Mouse (Mus musculus) midbrain, embryonic 15.5 days (tissue): ENCODE measurements around the gene Bcl2a1c. TPM values are rescaled to one million over a fixed set of nuclear protein-coding genes. Genes with fewer than 3 reads are reported as not detected.
"Not testable (repeated sequence)": the region's sequence is repeated elsewhere in the genome, so short reads cannot be mapped to it uniquely, and the experiment has no call there.

Experiments
- ATAC-seq: fragments of 200-750 bp; cut with Nextera tagmentation; replicated peaks from 2 replicates; pipeline ENCODE4 v1.8.0; 2017; ENCODE audit warnings: moderate TSS enrichment
- H3K27ac ChIP-seq: fragments of 300-500 bp; sonication (generic); 2 replicates; pipeline ENCODE4 v1.5.1; 2015; ENCODE audit warnings: mild to moderate bottlenecking, inconsistent platforms
- H3K27me3 ChIP-seq: fragments of 300-500 bp; sonication (generic); replicated peaks from 2 replicates; pipeline ENCODE4 v1.6.1; 2015; ENCODE audit warnings: inconsistent platforms
- H3K36me3 ChIP-seq: fragments of 300-500 bp; sonication (generic); replicated peaks from 2 replicates; pipeline ENCODE4 v1.6.1; 2015; ENCODE audit warnings: inconsistent platforms
- H3K4me1 ChIP-seq: fragments of 300-500 bp; sonication (generic); 2 replicates; pipeline ENCODE4 v1.6.1; 2015; ENCODE audit warnings: inconsistent platforms
- H3K4me2 ChIP-seq: fragments of 300-500 bp; sonication (generic); 2 replicates; pipeline ENCODE4 v1.6.1; 2015; ENCODE audit warnings: inconsistent platforms, mild to moderate bottlenecking, moderate library complexity
- H3K4me3 ChIP-seq: fragments of 300-500 bp; sonication (generic); 2 replicates; pipeline ENCODE4 v1.5.1; 2015; ENCODE audit warnings: mild to moderate bottlenecking, inconsistent platforms
- H3K9ac ChIP-seq: fragments of 300-500 bp; sonication (generic); 2 replicates; pipeline ENCODE4 v1.6.1; 2015; ENCODE audit warnings: mild to moderate bottlenecking, inconsistent platforms
- H3K9me3 ChIP-seq: fragments of 300-500 bp; sonication (generic); 2 replicates; pipeline ENCODE4 v1.6.1; 2016; ENCODE audit warnings: inconsistent platforms
- WGBS: fragments of 180-500 bp; shearing (Covaris S2); methylation state at CpG from one replicate; pipeline ENCODE4 v1.1.7; 2015; ENCODE audit warnings: mixed read lengths; 5-methylcytosine and 5-hydroxymethylcytosine counted together
- polyA plus RNA-seq: library from polyadenylated mRNA; unstranded; fragments of >200 nt; fragmentation: Nextera tagmentation; extraction: Ambion mirVana; gene quantifications from 2 replicates; pipeline ENCODE4 v1.2.1, GENCODE M21; 2015

Bcl2a1c gene
- not detected in 2 replicates for polyA plus RNA-seq

- H3K4me2 ChIP-seq, H3K9ac ChIP-seq, H3K4me1 ChIP-seq, H3K4me3 ChIP-seq, H3K9me3 ChIP-seq, ATAC-seq, H3K27me3 ChIP-seq, H3K27ac ChIP-seq, H3K36me3 ChIP-seq: not testable (repeated sequence)
- WGBS: 83% methylated on average over 9 of the region's 9 CpGs
These were observed at the start of gene Bcl2a1c for GRCm38 (mm10) chr9:114329855-114330254. Gene Bcl2a1c, plus strand, starts transcription at chr9:114330135.

GRCm38 (mm10) chr9:114305957-114306356 lies 24.0 kb upstream of the Bcl2a1c start:
- H3K36me3 ChIP-seq, H3K4me3 ChIP-seq, H3K9ac ChIP-seq, H3K4me1 ChIP-seq, H3K4me2 ChIP-seq, H3K9me3 ChIP-seq, H3K27ac ChIP-seq, H3K27me3 ChIP-seq, ATAC-seq: not testable (repeated sequence)

- not testable (repeated sequence) for ATAC-seq, H3K9ac ChIP-seq, H3K27ac ChIP-seq, H3K36me3 ChIP-seq, H3K4me3 ChIP-seq, H3K27me3 ChIP-seq, H3K4me1 ChIP-seq, H3K9me3 ChIP-seq, H3K4me2 ChIP-seq
- WGBS: 73% methylated on average over 2 of the region's 2 CpGs
These were observed 18.2 kb upstream of the Bcl2a1c start for GRCm38 (mm10) chr9:114311752-114312151.

- Histone ChIP-seq H3K9me3 (no peaks in the 10 kb centered on the region), H3K27me3 (no peaks in the 10 kb centered on the region), H3K4me3 (no peak overlapping the region), H3K27ac (no peak overlapping the region), H3K36me3 (no peaks in the 10 kb centered on the region), H3K4me2 (no peak overlapping the region), H3K9ac (no peak overlapping the region), H3K4me1 (no peaks in the 10 kb centered on the region)
- WGBS: 6% methylated on average over 2 of the region's 2 CpGs
- ATAC-seq: no peak
These were observed 11.9 kb upstream of the Bcl2a1c start for GRCm38 (mm10) chr9:114318021-114318420.

GRCm38 (mm10) chr9:114326011-114326748 lies 3.8 kb upstream of the Bcl2a1c start:
- Histone ChIP-seq H3K36me3 (no peaks in the 10 kb centered on the region), H3K4me2 (no peak overlapping the region), H3K27me3 (no peaks in the 10 kb centered on the region), H3K4me1 (no peaks in the 10 kb centered on the region), H3K4me3 (no peak overlapping the region), H3K27ac (no peak overlapping the region), H3K9ac (no peak overlapping the region), H3K9me3 (no peaks in the 10 kb centered on the region)
- ATAC-seq: no peak
- WGBS: 78% methylated on average over 3 of the region's 3 CpGs

- not testable (repeated sequence) for H3K36me3 ChIP-seq, H3K4me1 ChIP-seq, H3K4me3 ChIP-seq, H3K4me2 ChIP-seq, H3K9me3 ChIP-seq, ATAC-seq, H3K27ac ChIP-seq, H3K9ac ChIP-seq, H3K27me3 ChIP-seq
These were observed 1.6 kb upstream of the Bcl2a1c start for GRCm38 (mm10) chr9:114328332-114328731.

GRCm38 (mm10) chr9:114367783-114368470 lies 38.0 kb downstream of the Bcl2a1c start:
- Histone ChIP-seq H3K9ac (peak overlapping the region; percentile 59), H3K4me1 (peaks cover 4% of the 10 kb centered on the region), H3K27ac (peak overlapping the region; percentile 45; the same call in 1 of the 2 replicates), H3K36me3 (no peaks in the 10 kb centered on the region), H3K9me3 (no peaks in the 10 kb centered on the region), H3K27me3 (0 out of 2 replicates have a peak, but pooled peaks cover 5% of the 10 kb centered on the region), H3K4me3 (peak overlapping the region; percentile 61), H3K4me2 (peak overlapping the region; percentile 94)
- 1% methylated on average over 48 of the region's 48 CpGs for WGBS
- peak; percentile 91 for ATAC-seq

GRCm38 (mm10) chr9:114368471-114368858 lies 38.5 kb downstream of the Bcl2a1c start:
- H3K4me2 ChIP-seq: peak overlapping the region; percentile 94
- peaks cover 4% of the 10 kb centered on the region for H3K4me1 ChIP-seq
- H3K9me3 ChIP-seq: no peaks in the 10 kb centered on the region
- WGBS: 12% methylated on average over 12 of the region's 12 CpGs
- H3K27me3 ChIP-seq: 0 out of 2 replicates have a peak, but pooled peaks cover 5% of the 10 kb centered on the region
- H3K9ac ChIP-seq: peak overlapping the region; percentile 59
- no peaks in the 10 kb centered on the region for H3K36me3 ChIP-seq
- H3K4me3 ChIP-seq: peak overlapping the region; percentile 61
- H3K27ac ChIP-seq: peak overlapping the region; percentile 45; the same call in 1 of the 2 replicates
- peak; percentile 69; the same call in 1 of the 2 replicates for ATAC-seq

- not testable (repeated sequence) for H3K9ac ChIP-seq, H3K36me3 ChIP-seq, H3K4me1 ChIP-seq, H3K27ac ChIP-seq, H3K9me3 ChIP-seq, H3K27me3 ChIP-seq, H3K4me2 ChIP-seq, H3K4me3 ChIP-seq
- 0 out of 2 replicates have a peak, but pooled peaks have one; percentile 49 for ATAC-seq
- WGBS: 57% methylated on average over 5 of the region's 5 CpGs
These were observed 39.5 kb downstream of the Bcl2a1c start for GRCm38 (mm10) chr9:114369389-114369788.

- not testable (repeated sequence) for H3K9me3 ChIP-seq, H3K4me1 ChIP-seq
- 28% methylated on average over 5 of the region's 5 CpGs for WGBS
These were observed 41.8 kb downstream of the Bcl2a1c start for GRCm38 (mm10) chr9:114371717-114372116.

GRCm38 (mm10) chr9:114375276-114375962 lies 45.5 kb downstream of the Bcl2a1c start:
- ATAC-seq: no peak

More at GRCm38 (mm10) chr9:114371717-114372116, 41.8 kb downstream of the Bcl2a1c start:
- not testable (repeated sequence) for ATAC-seq, H3K4me3 ChIP-seq, H3K36me3 ChIP-seq, H3K9ac ChIP-seq, H3K27ac ChIP-seq, H3K4me2 ChIP-seq, H3K27me3 ChIP-seq

GRCm38 (mm10) chr9:114377168-114377567 lies 47.2 kb downstream of the Bcl2a1c start:
- no peaks in the 10 kb centered on the region for H3K4me1 ChIP-seq
- H3K9ac ChIP-seq: no peak overlapping the region
- H3K9me3 ChIP-seq: no peaks in the 10 kb centered on the region
- no peaks in the 10 kb centered on the region for H3K36me3 ChIP-seq
- H3K4me3 ChIP-seq: no peak overlapping the region
- ATAC-seq: no peak
- no peaks in the 10 kb centered on the region for H3K27me3 ChIP-seq
- no peak overlapping the region for H3K4me2 ChIP-seq
- WGBS: 92% methylated on average over 10 of the region's 10 CpGs
- no peak overlapping the region for H3K27ac ChIP-seq

More at GRCm38 (mm10) chr9:114375276-114375962, 45.5 kb downstream of the Bcl2a1c start:
- no peaks in the 10 kb centered on the region for H3K4me1 ChIP-seq
- H3K36me3 ChIP-seq: no peaks in the 10 kb centered on the region
- WGBS: 92% methylated on average over 10 of the region's 10 CpGs
- no peaks in the 10 kb centered on the region for H3K27me3 ChIP-seq
- H3K9ac ChIP-seq: no peak overlapping the region
- H3K4me3 ChIP-seq: no peak overlapping the region
- no peaks in the 10 kb centered on the region for H3K9me3 ChIP-seq
- H3K4me2 ChIP-seq: no peak overlapping the region
- no peak overlapping the region for H3K27ac ChIP-seq
